Mouse (Mus musculus) embryo, embryonic 11 days (tissue): ENCODE results near the gene Atf6.
A peak's percentile ranks its signal among the peaks of the same experiment; 100 is the strongest.

Experiments
- DNase-seq: peaks from one replicate; pipeline ENCODE4 v3.0.0-alpha.2; 2015

The Atf6 gene

GRCm38 (mm10) chr1:170882915-170883485 lies 15.4 kb upstream of the Atf6 start:
- DNase-seq = no peak

- DNase-seq = no peak
Measured at GRCm38 (mm10) chr1:170876906-170877305, 9.3 kb upstream of the Atf6 start.

GRCm38 (mm10) chr1:170875676-170876075 lies 8.1 kb upstream of the Atf6 start:
- DNase-seq = no peak

GRCm38 (mm10) chr1:170871961-170872360 lies 4.4 kb upstream of the Atf6 start:
- DNase-seq = no peak

DNA sequence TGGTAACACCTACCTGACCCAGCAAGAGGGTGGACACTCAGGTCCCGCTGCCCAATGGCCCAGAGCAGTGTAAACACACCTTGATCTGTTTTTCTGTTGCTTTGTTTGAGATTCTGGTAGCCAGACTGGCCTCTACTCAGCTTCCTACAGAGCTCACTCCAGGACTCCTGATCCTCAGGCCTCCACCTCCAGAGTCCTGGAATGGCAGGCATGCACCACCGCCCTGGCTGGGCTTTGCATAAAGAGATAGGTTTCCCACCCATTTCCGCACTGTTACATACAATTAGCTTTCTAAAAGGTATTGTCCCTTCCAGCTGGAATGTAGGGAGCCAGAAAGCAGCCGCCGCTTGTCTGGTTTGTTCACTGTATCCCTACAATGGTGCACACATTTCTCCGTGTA lies 3.8 kb upstream of the Atf6 start:
- no peak for DNase-seq

DNA sequence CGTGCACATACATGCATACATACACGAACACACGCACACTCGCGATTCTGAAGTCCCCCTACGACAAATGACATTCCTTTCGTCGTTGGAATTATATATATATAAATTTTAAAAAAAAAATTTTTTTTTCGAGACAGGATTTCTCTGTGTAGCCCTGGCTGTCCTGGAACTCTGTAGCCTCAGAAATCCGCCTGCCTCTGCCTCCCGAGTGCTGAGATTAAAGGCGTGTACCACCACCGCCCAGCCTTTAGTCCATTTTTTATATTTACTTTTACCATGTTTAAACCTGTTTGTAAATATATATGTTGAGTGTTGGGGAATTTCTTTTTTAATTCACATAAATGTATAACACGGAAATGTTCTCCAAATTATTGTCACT lies 1.3 kb upstream of the Atf6 start:
- no peak for DNase-seq

GRCm38 (mm10) chr1:170868107-170868904 lies 735 bp upstream of the Atf6 start:
- DNase-seq = peak; percentile 90

- DNase-seq = peak; percentile 34
Measured at GRCm38 (mm10) chr1:170866992-170867690, 430 bp downstream of the Atf6 start.

DNA sequence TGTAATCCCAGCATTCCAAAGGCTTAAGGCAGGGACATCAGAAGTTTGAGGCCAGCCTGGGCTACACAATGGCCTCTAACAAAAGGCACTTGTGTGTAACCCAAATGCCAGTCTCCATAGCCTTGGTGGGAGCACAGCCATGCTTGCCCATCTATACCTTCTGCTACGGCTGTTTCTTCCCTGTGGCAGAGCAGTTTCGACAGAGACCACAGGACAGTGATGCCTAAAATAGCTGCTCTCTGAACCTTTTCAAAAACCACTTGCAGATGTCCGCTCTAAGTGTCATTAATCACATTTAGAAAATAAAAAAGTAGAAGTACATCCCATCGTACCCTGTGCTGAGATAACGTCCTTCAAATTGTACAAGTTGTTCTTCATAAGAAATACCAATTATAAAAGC lies 2.2 kb downstream of the Atf6 start:
- no peak for DNase-seq

GRCm38 (mm10) chr1:170864754-170865153 lies 2.8 kb downstream of the Atf6 start:
- no peak for DNase-seq

- no peak for DNase-seq
Measured at GRCm38 (mm10) chr1:170864234-170864633, 3.3 kb downstream of the Atf6 start.

DNA sequence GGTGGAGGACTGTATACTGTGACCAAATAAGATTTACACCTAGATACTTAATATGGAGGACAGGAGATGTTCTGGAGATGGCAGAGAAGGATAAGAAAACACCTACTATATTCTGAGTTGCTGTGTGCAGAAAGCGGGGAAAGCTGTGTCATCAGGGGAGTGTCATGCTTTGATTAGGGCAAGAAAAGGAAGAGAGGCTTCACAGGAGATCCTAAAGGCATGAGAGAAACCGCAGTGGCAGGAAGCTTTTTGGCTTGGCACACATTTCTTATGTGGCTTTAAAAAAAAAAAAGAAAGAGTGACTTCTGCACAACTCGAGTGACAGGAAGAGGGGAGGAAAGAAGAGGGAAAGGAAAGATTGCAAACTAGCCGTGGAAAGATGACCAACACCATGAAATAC lies 4.5 kb downstream of the Atf6 start:
- no peak for DNase-seq

- DNase-seq = no peak
Measured at GRCm38 (mm10) chr1:170862435-170862717, 5.2 kb downstream of the Atf6 start.

DNA sequence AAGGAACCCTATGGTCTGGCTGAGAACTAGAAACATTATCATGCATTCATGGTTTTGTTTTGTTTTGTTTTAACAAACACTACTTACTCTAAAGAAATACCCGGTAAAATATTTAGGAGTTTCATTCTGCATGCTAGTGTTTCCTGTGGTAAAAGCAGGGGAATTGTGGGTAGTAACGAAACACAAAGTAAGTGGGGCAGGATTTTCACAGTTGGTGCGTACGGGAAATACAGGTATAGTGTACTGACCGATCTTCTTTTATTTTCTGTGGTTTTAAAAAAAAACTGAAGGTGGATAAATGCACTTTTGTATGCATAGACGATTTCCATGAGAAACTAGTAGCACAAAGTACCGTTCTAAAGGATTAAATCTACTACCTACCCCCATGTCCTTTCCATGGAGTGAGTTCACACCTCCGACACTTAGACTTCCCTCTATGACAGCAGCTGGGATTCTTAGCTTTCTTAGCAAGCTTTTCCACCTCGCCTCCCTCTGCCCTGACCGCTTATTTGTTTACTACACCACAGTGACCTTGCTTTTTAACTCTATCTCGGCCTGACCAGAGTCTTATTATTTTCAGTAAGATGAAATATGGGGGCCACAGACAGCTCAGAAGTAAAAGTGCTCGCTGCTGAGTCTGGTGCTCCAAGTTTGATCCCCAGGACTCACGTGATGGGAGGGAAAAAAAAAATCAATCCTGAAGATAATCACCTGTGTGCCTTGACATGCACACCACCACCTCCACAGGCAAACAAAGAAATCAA lies 5.7 kb downstream of the Atf6 start:
- DNase-seq = no peak

DNA sequence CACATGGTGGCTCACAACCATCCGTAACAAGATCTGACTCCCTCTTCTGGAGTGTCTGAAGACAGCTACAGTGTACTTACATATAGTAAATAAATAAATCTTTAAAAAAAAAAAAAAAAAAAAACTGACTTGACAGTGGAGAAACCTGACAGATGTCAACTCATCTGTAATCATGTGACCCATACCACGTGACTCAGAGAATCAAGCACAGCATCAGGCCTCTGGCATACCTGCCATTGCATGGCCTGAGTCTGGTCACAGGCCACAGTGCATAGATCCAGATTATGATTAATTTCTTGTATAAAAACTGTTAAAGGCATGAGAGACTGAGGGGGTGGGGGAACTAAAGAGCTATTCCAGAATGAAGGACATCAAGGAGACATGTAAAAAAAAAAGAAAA lies 8.7 kb downstream of the Atf6 start:
- DNase-seq = no peak

DNA sequence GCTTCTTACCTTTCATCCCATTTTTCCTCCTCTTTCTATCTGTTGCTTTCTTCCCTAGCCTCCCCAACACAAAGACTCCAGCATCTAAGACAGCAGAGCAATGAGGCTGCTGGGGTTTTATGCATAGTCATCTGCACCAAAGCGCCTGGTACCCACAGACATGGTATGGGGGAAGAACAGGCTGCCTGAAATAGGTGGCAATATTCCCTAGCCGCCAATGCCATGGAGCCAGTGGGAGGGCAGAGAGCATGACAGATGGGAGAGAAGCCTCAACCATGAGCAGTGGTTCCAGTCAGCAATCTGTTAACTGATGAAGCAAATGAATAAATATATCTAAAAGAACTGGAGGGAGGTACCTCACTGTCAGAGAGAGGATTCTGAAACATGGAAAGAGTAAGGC lies 10.2 kb downstream of the Atf6 start:
- no peak for DNase-seq

DNA sequence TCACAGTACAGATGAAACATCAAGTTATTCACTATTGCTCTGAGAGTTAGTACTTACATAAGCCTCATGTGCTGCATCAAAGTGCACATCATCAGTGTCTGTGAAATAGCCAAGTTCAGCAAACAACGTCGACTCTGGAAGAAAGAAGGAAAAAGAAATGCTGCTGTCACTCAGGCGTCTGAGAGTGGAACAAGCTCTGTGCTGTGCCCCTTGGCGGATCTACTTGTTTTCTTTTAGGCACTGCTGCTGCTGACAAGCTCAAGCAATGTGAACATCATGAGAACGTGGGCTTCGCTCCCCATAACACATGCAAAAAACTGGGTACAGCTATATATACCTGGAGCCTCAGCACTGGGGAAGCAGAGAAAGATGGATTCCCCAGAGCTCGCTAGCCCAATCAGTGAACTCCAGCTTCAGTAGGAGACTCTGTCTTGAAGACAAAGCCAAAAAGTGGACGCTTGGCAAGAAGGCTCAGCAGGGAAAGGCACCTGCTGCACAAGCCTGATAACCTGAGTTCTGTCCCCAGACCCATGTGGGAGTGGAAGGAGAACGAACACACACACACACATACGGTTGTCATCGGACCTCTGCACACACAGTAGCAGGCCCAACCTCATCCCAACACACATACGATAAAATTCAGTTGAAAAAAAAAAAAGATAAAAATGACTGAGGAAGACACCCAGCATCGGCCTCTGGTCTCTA lies 12.4 kb downstream of the Atf6 start:
- no peak for DNase-seq

DNA sequence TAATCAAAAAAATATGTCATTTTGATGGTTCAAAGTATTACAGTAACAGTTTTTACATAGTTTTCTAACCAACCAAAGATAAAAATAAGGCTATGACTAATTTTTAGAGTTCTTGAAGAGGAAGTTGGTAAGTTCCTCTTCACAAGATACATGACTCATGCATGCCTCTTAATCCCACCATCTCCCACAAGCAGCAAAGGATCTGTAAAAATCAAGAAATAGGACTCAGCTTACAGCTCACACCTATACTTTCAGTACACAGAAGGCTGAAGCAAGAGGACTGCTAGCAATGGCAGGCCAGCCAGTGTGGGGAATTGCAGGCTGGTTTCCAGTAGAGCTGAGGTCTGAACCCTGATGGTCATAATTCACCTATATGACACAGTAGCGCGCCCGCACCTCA lies 14.0 kb downstream of the Atf6 start:
- DNase-seq = no peak

DNA sequence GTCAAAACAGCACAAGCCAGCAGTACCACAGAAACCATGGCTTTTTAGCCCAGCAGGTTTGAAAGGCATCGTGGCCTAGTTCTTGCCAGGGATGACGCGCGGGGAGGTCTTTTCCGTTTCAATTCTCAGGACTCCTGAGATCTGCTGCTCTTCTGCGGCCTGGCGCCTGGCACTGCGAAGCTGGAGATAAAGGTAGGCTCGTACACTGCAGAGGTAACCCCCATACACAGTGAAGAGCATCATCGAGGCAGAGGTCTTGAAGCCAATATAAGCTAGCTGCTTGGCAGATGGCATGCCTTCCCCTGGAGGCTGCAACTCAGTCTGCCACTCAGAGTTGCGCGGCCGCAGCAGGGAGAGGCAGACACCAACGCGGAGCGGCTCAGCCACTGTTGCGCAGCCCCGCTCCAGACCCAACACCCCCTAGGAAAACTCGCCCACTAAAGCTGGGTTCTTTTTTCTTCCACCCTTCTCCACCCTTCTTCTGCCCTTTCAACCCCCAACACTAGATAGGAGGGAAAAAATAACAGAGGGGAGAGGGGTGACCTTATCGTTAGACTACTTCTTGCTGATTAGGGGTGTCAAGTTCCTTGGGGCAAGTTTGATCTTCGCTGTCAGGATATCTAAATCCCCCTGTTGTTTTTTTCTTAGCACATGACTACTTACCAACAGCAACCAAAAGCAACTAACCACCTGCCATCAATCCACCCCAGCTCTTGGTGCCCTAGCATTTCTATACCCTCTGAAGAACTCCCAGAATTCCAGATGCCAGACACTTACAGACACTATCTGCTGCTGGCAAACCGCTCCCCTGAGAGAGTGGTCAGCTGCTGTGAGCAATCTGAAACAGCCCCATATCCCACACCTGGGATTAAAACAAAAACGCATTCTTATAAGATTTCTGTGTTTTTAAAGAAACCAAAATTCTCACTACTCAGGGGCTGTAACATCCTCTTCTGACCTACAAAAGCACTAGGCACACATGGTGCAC lies 16.6 kb downstream of the Atf6 start:
- no peak for DNase-seq

- DNase-seq = no peak
Measured at GRCm38 (mm10) chr1:170850007-170850406, 17.6 kb downstream of the Atf6 start.

- DNase-seq = no peak
Measured at GRCm38 (mm10) chr1:170845448-170846307, 21.9 kb downstream of the Atf6 start.
